Mouse (Mus musculus) lung, adult 18-20 months (tissue): ENCODE measurements around the gene Retreg3.
A peak's percentile ranks its signal among the peaks of the same experiment; 100 is the strongest.
"Not testable (repeated sequence)": the region's sequence is repeated elsewhere in the genome, so short reads cannot be mapped to it uniquely, and the experiment has no call there.

ENCODE experiments used
- DNase-seq, 2 experiments: peaks; one replicate each; pipeline ENCODE4 v3.0.0; 2022; ENCODE audit warnings: mixed read lengths in 2 of 2

Gene Retreg3

DNA sequence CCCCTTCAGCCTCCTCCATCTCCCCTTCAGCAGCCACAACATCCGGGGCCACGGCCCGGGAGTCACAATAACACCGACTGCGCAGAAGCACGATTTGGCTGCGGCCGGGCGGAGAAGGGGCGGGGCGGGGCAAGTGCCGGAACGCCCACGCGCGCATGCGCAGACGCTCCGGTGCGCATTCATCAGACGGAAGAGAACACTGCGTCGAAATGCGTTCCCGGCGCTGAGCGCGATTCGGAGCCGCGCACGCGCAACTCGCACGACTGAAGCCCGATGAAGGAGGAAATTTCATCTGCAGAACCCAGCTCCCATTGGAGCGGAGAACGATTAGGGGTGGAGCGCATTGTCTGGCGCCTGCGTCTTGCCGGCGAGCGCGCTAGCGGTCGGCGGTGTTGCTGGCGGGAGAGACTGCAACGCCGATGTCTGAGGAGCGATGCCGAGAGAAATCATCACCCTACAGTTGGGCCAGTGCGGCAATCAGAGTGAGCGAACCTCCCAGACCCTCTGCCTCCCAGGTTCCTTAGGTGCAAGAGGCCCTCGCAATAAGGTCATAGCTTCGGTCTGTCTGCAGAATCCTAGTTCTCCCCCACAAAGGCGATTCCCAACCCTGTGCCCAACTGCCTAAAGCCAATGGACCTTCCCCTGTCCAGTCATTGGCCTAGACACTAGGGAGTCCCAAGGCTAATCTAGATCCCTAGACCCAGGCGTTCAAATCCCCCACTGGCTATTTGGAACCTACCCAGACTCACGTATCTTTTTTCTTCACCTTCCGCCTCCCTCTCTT, at the start of gene Retreg3, which contains the start of gene Tubg1:
Retreg3 (minus strand) TSS at position 133 of the 784 bp plus-strand sequence.
Tubg1 (plus strand) TSS at position 178 of the 784 bp plus-strand sequence.
- peak; percentile 99 for DNase-seq

DNA sequence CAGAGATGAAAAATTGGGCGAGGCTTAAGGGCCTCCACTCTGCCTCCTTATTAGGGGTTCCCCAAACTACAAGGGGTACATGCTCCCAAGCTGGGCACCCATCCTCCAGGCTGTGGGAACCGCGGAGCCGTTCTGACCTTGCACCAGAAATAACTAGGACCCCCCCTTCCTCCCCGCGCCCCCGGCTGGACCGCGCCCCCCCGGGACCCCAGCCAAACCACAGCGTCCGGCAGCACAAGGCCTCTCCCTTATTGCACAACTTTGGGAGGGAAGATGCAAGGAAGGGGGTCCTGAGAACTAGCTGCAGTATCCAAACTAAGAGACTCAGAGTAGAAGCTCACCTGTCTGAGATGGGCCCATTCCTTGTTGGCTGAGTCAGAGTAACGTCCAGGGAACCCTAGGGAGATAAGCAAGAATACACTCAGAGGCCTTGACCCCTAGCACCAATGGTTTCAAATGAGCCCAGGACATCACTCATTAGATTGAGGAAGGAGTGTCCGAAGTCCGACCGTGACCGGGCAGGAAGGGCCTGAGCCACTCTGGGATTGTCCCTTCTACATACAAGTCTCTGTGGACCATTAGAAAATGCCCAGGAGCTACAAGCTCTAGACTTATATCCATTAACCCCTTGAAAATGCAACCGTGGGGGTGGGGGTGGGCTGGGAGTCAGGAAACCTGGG, 48.7 kb upstream of the Retreg3 start:
- DNase-seq, result peak in 1 of 2 experiments; percentile 39

- no peak for DNase-seq
Measured at GRCm38 (mm10) chr11:101167963-101168300, 48.2 kb upstream of the Retreg3 start.

DNA sequence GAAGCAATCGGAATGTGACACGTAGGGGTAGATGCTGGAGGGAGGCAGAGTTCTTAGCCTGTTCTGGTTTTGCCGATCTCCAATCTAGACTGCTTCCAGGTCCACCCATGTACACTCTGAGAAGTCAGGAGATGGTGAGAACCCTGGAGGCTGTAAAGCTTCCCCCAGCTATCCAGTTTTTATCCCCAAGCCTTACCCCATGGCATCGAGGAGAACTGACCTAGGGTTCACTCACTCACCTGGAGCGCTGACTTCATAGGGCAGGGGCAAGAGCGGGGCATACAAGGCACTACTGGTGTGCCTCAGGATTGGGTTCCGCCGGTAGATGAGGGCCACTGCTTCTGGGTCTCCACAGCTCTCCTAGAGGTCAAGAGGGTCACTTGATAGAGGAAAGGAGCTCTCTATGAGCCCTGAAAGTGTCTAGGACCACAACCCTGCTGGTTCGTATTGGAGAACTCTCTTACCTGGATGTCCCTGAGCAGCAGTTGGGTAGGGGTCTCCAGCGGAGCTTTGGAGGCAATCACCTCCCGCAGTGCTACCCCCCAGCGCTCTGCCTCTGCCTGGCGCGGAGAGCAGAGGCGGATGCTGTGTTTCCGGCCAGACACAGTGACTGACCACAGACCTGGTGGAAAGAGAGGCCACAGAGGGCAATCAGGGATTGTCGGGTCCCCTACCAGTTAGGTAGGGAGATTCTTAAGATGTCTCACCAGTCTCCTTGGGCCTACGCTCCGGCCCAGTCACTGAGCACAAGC, 47.7 kb upstream of the Retreg3 start:
- no peak for DNase-seq

- DNase-seq, result no peak
Measured at GRCm38 (mm10) chr11:101166357-101166756, 46.7 kb upstream of the Retreg3 start.

DNA sequence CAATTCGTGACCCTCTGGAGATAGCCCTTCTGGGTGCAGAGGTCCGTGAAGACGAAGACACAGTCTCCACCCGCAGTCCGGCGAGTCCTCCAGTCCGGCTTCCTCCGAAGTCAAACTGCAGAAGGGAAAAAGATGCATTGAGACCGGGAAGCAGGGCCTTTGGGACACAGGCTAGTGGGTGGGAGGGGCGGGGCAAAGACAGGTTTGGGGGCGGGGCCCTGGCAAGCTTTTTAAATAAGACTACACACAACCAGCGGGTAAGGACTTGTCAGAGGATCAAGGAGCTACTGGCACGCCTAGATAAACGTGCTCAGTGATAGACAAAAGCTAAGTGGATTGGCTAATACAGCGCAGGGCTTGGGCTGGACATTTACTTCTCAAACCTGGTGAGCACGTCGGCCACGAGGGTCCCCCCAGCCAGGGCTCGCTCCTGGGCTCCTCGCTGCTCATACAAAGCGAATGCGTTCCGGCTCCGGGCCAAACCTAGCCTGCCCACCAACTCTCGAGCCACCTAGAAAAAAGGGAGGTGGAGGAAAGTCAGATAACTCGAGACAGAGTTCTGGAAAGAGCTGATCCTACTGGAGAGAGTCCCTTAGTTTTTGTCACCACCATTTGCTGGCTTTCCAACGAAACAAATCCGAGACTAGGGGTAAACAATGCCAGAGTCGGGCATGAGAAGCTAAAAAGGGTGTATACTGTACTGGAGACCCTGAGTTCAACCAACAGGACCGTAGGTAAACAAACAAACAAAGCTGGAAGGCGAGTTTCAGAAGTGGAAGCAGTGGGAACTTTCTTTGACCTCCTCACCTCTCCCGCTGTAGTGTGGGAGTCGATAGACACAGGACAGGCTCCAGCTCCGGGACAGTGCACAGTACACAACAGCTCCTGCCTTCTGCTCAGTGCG, 45.2 kb upstream of the Retreg3 start:
- DNase-seq, result peak in 1 of 2 experiments; percentile 30

- no peak for DNase-seq
Measured at GRCm38 (mm10) chr11:101164351-101164665, 44.6 kb upstream of the Retreg3 start.

DNA sequence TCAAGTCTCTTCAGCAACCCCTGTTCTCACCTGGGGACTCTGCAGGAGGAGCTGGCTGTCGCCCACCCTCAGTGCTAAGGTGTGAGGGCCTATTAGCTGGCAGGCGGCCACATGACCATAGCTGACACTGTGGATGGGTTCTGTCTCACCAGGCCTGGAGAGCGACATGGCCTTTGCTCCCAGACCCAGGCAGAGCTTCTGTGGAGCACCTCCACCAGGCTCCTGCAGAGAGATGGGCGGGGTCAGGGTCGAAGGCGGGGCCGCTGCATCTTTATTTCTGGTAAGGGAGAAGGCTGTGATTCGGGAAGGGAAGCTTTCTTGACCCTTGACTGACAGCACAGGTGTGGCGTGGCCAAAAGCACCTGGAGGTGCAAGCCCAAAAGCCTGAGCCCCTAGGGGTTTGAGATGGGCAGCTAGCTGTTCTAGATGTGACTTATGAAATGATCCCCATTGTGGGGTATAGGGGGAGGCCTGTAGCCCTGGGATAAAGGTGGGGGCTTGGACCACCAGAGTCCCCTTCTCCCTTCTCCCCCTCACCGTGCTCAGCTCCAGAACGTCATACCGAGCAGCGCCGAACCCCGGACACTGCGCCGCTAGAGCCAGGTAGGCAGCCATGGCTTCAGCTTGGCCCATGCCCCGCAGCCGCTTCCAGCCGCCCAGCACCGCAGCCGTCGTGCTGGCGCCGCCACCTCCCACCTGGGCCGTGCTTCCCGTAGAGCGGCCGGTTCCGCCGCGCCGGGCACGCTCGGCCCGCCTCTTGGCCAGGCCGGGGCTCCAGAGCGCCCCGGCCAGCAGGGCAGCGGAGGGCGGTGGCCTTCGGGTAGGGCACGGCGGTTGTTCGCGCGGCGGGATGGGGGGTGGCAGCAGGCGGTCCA, 44.0 kb upstream of the Retreg3 start:
- DNase-seq, result no peak

- DNase-seq, result peak; percentile 64 to 65
Measured at GRCm38 (mm10) chr11:101162772-101163171, 43.1 kb upstream of the Retreg3 start.

DNA sequence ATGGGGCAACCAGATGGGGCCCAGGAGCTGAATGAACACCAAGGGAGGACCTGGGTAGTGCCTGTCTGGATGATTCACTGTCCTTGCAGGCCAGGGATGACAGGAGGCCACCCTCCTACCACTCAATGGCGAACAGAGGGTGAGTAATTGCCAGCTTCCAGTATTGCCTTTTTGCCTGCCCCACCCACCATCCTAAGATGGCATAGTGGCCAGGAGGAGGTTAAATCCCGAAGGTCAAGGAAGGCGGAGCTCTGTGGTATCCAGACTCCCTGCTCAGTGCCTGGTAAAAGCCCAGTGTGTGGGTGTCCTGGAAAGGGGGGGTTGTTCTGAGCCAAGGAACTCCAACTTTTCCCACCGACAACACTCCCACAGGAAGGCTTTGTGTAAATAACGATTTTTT, 42.6 kb upstream of the Retreg3 start:
- no peak for DNase-seq

- no peak for DNase-seq
Measured at GRCm38 (mm10) chr11:101161551-101161950, 41.9 kb upstream of the Retreg3 start.

DNA sequence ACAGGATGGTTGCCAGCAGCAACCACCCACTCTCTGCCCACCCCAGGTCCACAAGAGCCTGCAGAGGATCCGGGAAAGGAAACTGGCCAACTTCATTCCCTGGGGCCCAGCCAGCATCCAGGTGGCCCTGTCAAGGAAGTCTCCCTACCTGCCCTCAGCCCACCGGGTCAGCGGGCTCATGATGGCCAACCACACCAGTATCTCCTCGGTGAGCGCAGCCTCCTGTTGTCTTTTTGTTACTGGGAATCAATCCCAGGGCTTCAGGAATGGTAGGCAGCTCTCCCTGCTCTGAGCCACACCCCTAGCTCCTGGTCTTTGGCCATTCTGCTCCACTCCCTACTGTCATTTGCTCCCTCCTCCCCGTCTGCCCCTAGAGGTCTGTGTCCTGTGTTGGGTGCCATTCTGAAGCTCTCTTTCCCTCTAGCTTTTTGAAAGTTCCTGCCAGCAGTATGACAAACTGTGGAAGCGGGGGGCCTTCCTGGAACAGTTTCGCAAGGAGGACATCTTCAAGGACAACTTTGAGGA, 41.4 kb upstream of the Retreg3 start:
- DNase-seq, result not testable (repeated sequence)

DNA sequence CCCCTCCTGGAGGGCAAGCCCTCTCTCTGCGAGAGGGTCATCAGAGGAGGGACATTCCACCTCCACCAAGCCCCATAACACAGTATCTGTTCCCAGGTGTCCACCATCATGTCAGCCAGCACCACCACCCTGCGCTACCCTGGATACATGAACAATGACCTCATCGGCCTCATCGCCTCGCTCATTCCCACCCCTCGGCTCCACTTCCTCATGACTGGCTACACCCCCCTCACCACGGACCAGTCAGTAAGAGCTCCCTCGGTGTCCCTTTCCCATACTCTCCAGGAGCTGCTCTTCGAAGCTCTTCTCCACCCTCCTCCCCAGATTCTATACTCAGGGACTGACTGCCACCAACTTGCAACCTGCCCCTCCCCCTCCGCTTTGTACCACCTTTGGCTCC, 40.5 kb upstream of the Retreg3 start:
- not testable (repeated sequence) for DNase-seq

DNA sequence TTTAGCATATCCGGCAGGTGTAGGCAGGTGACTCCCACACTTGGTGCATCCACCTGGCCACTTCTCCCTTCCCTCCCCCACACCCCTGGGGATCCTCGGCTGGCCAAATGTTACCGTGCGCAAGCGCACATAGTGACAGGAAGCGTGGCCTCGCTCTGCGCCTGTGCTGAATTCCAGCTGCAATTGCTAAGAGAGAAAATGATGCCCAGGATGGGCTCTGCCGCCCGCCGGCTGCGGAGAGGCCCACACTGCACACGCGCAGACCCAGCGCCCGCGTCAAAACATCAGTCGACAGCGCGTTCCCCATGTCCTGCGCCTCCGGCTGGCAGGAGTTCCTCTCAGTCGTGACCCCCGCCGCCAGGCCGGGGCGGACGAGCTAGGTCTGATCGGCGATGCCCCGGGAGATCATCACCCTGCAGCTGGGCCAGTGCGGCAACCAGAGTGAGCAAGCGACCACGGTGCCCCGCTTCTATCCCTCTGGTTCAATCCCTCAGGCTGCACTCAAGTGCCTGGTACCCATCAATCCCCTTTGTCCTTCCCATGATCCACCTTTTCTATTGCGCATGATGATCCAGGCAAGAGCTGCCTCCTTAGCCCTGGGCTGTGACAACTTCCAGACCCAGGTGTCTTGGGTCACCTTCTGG, 36.2 kb upstream of the Retreg3 start, which contains the start of gene Tubg2:
Tubg2 (plus strand) TSS at position 180 of the 644 bp plus-strand sequence.
- DNase-seq, result peak in 1 of 2 experiments; percentile 49

DNA sequence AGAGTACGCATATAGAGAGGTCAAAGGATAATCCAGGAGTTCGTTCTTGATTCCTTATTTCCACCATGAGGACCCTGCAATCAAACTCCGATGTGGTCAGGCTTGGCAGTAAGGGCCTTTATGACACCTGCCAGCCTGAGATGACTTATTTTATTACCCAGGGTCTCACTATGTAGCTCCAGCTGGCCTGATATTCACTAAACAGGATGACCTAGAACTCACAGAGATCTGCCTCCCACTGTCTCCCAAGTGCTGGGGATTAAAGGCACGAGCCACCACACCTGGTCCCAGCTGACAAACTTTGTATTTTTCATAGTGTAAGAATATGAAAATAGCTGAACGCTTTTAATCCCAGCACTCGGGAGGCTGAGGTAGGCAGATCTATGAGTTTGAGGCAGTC, 35.5 kb upstream of the Retreg3 start:
- DNase-seq, result no peak

GRCm38 (mm10) chr11:101154648-101155047, 35.0 kb upstream of the Retreg3 start:
- no peak for DNase-seq

DNA sequence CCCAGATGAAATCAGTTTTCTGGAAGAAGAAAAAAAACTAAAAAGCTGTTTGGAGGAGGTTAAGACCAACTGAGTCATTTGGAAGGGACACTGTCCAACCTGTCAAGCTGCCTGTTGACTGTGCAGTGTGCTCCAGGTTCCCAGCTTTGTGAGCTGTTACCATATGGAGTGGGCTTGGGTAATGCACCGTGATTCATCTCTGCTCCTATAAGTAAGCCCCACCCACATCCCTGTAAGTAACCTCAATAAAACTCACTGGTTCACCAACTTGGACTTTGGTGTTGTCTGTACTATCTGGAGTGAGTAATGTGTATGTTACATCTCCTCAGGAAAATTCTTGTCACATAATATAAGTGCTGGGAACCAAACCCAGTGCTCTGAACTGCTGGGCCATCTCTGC, 33.1 kb upstream of the Retreg3 start:
- no peak for DNase-seq

DNA sequence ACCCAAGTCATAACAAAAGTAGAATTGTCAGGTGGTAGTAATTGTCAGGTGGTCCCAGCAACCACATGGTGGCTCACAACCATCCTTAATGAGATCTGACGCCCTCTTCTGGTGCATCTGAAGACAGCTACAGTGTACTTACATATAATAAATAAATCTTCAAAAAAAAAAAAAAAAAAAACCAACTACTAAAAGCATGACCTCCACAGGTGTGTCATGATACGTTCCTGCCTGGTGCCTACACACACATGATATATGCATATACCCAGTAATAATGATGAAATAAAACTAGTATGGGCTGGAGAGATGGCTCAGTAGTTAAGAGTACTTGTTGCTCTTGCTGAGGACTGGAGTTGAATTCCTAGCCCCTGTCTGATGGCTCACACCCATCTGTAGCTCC, 31.4 kb upstream of the Retreg3 start:
- DNase-seq, result no peak

DNA sequence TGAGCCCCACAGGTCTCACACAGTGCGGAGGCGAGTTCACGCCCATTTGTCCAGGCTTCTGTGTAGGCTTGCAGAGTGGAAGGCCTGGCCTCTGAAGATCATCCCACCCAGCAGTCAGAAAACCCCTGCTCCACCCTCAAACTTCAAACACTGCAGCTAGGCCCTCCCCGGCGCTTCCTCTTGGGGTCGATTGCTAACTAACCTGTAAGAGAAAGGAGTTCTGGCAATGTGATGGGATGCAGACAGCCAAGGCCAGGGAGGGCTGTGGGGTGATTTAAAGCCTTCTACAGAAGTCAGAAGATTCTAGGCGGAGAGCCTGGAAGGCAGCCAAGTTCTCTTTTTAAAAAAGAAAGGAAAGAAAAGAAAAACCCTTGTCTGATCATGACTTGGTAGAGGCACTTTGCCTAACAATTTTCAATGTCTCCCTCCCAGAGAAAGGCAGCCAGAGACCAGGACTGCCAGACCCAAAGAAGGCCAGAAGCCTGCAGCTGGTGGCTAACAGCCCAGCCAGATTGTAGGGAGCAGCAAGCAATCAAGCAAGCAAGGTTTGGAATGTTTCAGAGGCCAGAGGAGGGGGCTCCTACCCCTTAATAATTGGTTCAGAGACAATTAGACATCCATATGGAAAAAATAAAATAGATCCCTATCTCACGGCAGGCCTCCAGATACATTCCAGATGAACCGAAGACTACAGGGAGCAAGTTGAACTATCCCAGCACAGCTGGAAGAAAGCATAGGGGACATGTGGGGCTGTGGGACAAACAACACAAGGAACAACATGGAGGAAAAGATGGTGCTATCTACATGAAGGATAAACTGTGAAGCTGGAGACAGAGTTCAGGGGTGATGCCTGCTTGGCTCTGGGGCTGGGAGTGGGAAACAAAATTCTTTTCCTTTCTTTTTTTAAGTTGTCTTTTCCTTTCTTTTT, 29.7 kb upstream of the Retreg3 start:
- no peak for DNase-seq

DNA sequence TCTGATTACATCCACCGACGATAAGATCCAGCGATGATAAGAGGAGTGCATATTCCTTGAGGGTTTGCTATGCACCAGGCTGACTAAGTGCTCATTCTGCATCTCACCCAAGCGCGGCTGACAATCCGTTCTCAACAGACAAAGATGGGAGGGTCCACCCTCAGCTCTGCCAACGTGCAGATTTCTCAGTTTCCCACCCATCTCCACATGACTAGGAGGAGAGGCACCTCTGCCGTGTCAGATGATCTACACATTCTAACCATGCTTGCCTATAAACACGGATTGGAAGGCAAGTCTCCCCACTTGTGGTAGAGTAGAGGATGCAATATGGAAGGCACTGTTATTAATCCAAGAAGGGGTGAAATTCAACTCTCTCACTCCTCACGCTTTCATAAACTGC, 29.1 kb upstream of the Retreg3 start:
- no peak for DNase-seq
